Mouse (Mus musculus) heart, adult 2 months (tissue): ENCODE results near the gene Il17ra.

Experiments
- CTCF ChIP-seq: fragments of 200-600 bp; IDR thresholded peaks from 2 replicates; pipeline ENCODE4 v1.8.1; 2022; ENCODE audit warnings: antibody characterized with exemption, mild to moderate bottlenecking, moderate library complexity
- EP300 ChIP-seq: fragments of 200-500 bp; IDR thresholded peaks from 2 replicates; pipeline ENCODE4 v1.6.1; 2011; ENCODE audit warnings: low read depth, low read length, control low read depth; ENCODE audit not compliant: insufficient read depth

- TF ChIP-seq EP300 (no peak), CTCF (no peak)
Observed at GRCm38 (mm10) chr6:120532594-120532993, 69.5 kb downstream of the Il17ra start.
